Mouse (Mus musculus) CH12.LX (cell line): Measurements from ENCODE around the gene Rac1. TPM values are rescaled to one million over a fixed set of nuclear protein-coding genes. Genes with fewer than 3 reads are reported as not detected.

Source experiments
- DNase-seq: peaks from one replicate; pipeline ENCODE4 v3.0.0-alpha.2; 2013; ENCODE audit errors: extremely low read depth
- H3K27ac ChIP-seq: 2 replicates; pipeline ENCODE4 v1.5.1; 2012; ENCODE audit warnings: low read depth, mild to moderate bottlenecking, control low read depth, moderate library complexity; ENCODE audit not compliant: insufficient read depth
- H3K27me3 ChIP-seq: replicated peaks from 2 replicates; pipeline ENCODE3; 2012; ENCODE audit warnings: inconsistent platforms
- H3K36me3 ChIP-seq, 2 experiments: replicated peaks in 1 of 2; 2 replicates each; pipeline versions ENCODE3 to v1.6.1; 2012; ENCODE audit warnings: inconsistent platforms in 1 of 2, low read length in 1 of 2, mild to moderate bottlenecking in 1 of 2, mixed read lengths in 1 of 2, moderate library complexity in 1 of 2; ENCODE audit not compliant: control insufficient read depth in 1 of 2, insufficient read depth in 1 of 2
- H3K4me1 ChIP-seq, 2 experiments: 2 replicates each; pipeline ENCODE4 v1.6.1; 2012; ENCODE audit warnings: inconsistent platforms in 1 of 2, moderate library complexity in 1 of 2; ENCODE audit not compliant: insufficient read depth in 2 of 2, control insufficient read depth in 1 of 2
- H3K4me2 ChIP-seq: 2 replicates; pipeline ENCODE4 v1.6.1; 2012; ENCODE audit warnings: low read depth, mild to moderate bottlenecking, control low read depth; ENCODE audit not compliant: poor library complexity, insufficient read depth, severe bottlenecking
- H3K4me3 ChIP-seq, 3 experiments: fragments of 150-350 bp in 1 of 3; sonication (generic) in 1 of 3; replicated peaks in 1 of 3; 2 replicates each; pipeline versions ENCODE3 to v1.5.1; 2011 to 2012; ENCODE audit warnings: low read depth in 2 of 3, low read length in 2 of 3, mild to moderate bottlenecking in 2 of 3, moderate library complexity in 2 of 3, control low read depth in 1 of 3, improper control_type of control experiment in 1 of 3, inconsistent platforms in 1 of 3, mixed read lengths in 1 of 3; ENCODE audit not compliant: poor library complexity in 1 of 3
- H3K79me2 ChIP-seq: replicated peaks from 2 replicates; pipeline ENCODE4 v1.6.1; 2012; ENCODE audit warnings: mild to moderate bottlenecking, moderate library complexity; ENCODE audit not compliant: control insufficient read depth, poor library complexity, insufficient read depth, severe bottlenecking; ENCODE audit errors: extremely low read depth
- H3K9ac ChIP-seq: 2 replicates; pipeline ENCODE4 v1.6.1; 2012; ENCODE audit warnings: low read depth, mild to moderate bottlenecking, control low read depth, moderate library complexity; ENCODE audit not compliant: insufficient read depth
- H3K9me3 ChIP-seq: replicated peaks from 2 replicates; pipeline ENCODE3; 2012; ENCODE audit warnings: low read length, inconsistent platforms, mixed read lengths
- BHLHE40 ChIP-seq: IDR thresholded peaks from 2 replicates; pipeline ENCODE4 v1.6.1; 2011; ENCODE audit warnings: mild to moderate bottlenecking, low read depth, low read length, improper control_type of control experiment
- CHD1 ChIP-seq: IDR thresholded peaks from 2 replicates; pipeline ENCODE4 v1.6.1; 2012; ENCODE audit warnings: low read depth, low read length, improper control_type of control experiment, inconsistent platforms
- CHD2 ChIP-seq: IDR thresholded peaks from 2 replicates; pipeline ENCODE4 v1.6.1; 2011; ENCODE audit warnings: low read length, improper control_type of control experiment
- CTCF ChIP-seq, 2 experiments: IDR thresholded peaks in 1 of 2; conservative IDR thresholded peaks in 1 of 2; 2 replicates each; pipeline ENCODE4 v1.5.1; 2011 to 2012; ENCODE audit warnings: low read depth in 2 of 2, low read length in 2 of 2, improper control_type of control experiment in 1 of 2, inconsistent platforms in 1 of 2, mild to moderate bottlenecking in 1 of 2, moderate library complexity in 1 of 2
- E2F4 ChIP-seq: IDR thresholded peaks from 2 replicates; pipeline ENCODE4 v1.6.1; 2011; ENCODE audit warnings: low read depth, low read length, improper control_type of control experiment; ENCODE audit not compliant: insufficient replicate concordance
- ELF1 ChIP-seq: IDR thresholded peaks from 2 replicates; pipeline ENCODE4 v1.6.1; 2014; ENCODE audit warnings: low read depth, mild to moderate bottlenecking, inconsistent platforms, low read length, improper control_type of control experiment
- GABPA ChIP-seq: IDR thresholded peaks from 2 replicates; pipeline ENCODE4 v1.6.1; 2012; ENCODE audit warnings: low read depth, low read length, improper control_type of control experiment, inconsistent platforms; ENCODE audit not compliant: insufficient replicate concordance
- JUND ChIP-seq: conservative IDR thresholded peaks from 2 replicates; pipeline ENCODE4 v1.6.1; 2011; ENCODE audit warnings: low read depth, low read length, improper control_type of control experiment
- KAT2A ChIP-seq: IDR thresholded peaks from 2 replicates; pipeline ENCODE4 v1.6.1; 2012; ENCODE audit warnings: low read length, improper control_type of control experiment, inconsistent platforms; ENCODE audit not compliant: insufficient replicate concordance
- MAFK ChIP-seq: IDR thresholded peaks from 2 replicates; pipeline ENCODE4 v1.6.1; 2011; ENCODE audit warnings: low read length, improper control_type of control experiment; ENCODE audit not compliant: insufficient replicate concordance
- MAX ChIP-seq: IDR thresholded peaks from 2 replicates; pipeline ENCODE4 v1.6.1; 2011; ENCODE audit warnings: low read length, improper control_type of control experiment
- MYC ChIP-seq: IDR thresholded peaks from 2 replicates; pipeline ENCODE4 v1.6.1; 2011; ENCODE audit warnings: low read depth, mild to moderate bottlenecking, improper control_type of control experiment, low read length
- NRF1 ChIP-seq: IDR thresholded peaks from 2 replicates; pipeline ENCODE4 v1.6.1; 2014; ENCODE audit warnings: low read depth, mild to moderate bottlenecking, inconsistent platforms, low read length, improper control_type of control experiment, moderate library complexity
- PAX5 ChIP-seq: IDR thresholded peaks from 2 replicates; pipeline ENCODE4 v1.6.1; 2012; ENCODE audit warnings: low read length, inconsistent platforms, mixed read lengths
- POLR2A ChIP-seq: IDR thresholded peaks from 2 replicates; pipeline ENCODE4 v1.6.1; 2011; ENCODE audit warnings: low read depth, mild to moderate bottlenecking, improper control_type of control experiment, low read length
- POLR2AphosphoS2 ChIP-seq: IDR thresholded peaks from 2 replicates; pipeline ENCODE4 v1.6.1; 2011; ENCODE audit warnings: low read depth, low read length, improper control_type of control experiment
- RCOR1 ChIP-seq: conservative IDR thresholded peaks from 2 replicates; pipeline ENCODE4 v1.6.1; 2012; ENCODE audit warnings: low read depth, mild to moderate bottlenecking, inconsistent platforms, low read length, improper control_type of control experiment
- SIN3A ChIP-seq: IDR thresholded peaks from 2 replicates; pipeline ENCODE4 v1.6.1; 2012; ENCODE audit warnings: low read length, improper control_type of control experiment, inconsistent platforms
- SMC3 ChIP-seq: IDR thresholded peaks from 2 replicates; pipeline ENCODE4 v1.6.1; 2011; ENCODE audit warnings: low read depth, low read length, improper control_type of control experiment
- TBP ChIP-seq: conservative IDR thresholded peaks from 2 replicates; pipeline ENCODE4 v1.6.1; 2011; ENCODE audit warnings: low read depth, low read length, improper control_type of control experiment
- TCF12 ChIP-seq: IDR thresholded peaks from 2 replicates; pipeline ENCODE4 v1.6.1; 2014; ENCODE audit warnings: low read depth, mild to moderate bottlenecking, inconsistent platforms, low read length, improper control_type of control experiment
- UBTF ChIP-seq: IDR thresholded peaks from 2 replicates; pipeline ENCODE4 v1.6.1; 2012; ENCODE audit warnings: low read depth, mild to moderate bottlenecking, inconsistent platforms, low read length, improper control_type of control experiment, moderate library complexity
- ZKSCAN1 ChIP-seq: IDR thresholded peaks from 2 replicates; pipeline ENCODE4 v1.6.1; 2012; ENCODE audit warnings: low read depth, inconsistent platforms, low read length, improper control_type of control experiment, borderline replicate concordance
- ZMIZ1 ChIP-seq: IDR thresholded peaks from 2 replicates; pipeline ENCODE4 v1.6.1; 2012; ENCODE audit warnings: low read depth, mild to moderate bottlenecking, inconsistent platforms, low read length, improper control_type of control experiment
- ZNF384 ChIP-seq: IDR thresholded peaks from 2 replicates; pipeline ENCODE4 v1.6.1; 2012; ENCODE audit warnings: low read depth, low read length, improper control_type of control experiment, inconsistent platforms
- dilution Hi-C: fragments of 300-500 bp; cut with MboI; formaldehyde crosslinking; loops from 2 replicates; pipeline ENCODE4 v1.14.3; 2020; ENCODE audit warnings: low sequenced_read_pairs; ENCODE audit not compliant: extremely low pct_unique_long_range_greater_than_20kb, extremely low pct_ligation_motif_present
- in situ Hi-C: fragments of 300-500 bp; cut with MboI; formaldehyde crosslinking; loops from 3 replicates; pipeline ENCODE4 v1.14.3; 2019; ENCODE audit warnings: low sequenced_read_pairs, low pct_ligation_motif_present, low pct_unique_long_range_greater_than_20kb, mixed read lengths
- polyA plus RNA-seq: library from polyadenylated mRNA; unstranded; fragments of >175 nt; gene quantifications from 2 replicates; pipeline ENCODE4 v1.2.1, GENCODE M21; 2012; ENCODE audit warnings: low read depth; ENCODE audit not compliant: insufficient read length
- total RNA-seq, 2 experiments: library from RNA; depleted of rRNA; stranded (reverse); fragments of 300-350 nt in 1 of 2; fragments of >200 nt in 1 of 2; gene quantifications; 2 replicates each; pipeline ENCODE4 v1.2.3; 2012 to 2014

Rac1 gene
- total and polyA plus RNA-seq, 3 experiments = 138 to 222 (median 199) TPM

DNA sequence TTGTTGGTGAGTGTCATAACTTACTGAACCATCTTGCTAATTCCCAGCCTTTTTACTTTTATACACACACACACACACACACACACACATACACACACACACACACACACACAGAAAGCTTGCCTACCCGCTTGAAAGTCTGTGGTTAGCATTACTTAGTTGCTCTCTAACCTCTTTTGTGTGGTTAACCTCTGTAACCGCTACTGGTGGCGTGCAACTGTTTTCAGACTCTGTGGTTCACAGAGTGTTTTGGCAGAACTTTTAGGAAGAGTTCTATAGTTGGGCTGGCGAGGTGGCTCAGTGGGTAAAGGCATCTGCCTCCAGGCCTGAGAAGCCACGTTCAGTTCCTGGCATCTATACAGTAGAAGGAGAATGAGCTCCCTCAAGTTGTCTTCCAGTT lies 42.9 kb downstream of the Rac1 start:
- H3K9ac ChIP-seq = no peak overlapping the region
- peaks cover 2 to 10% of the 10 kb centered on the region in 2 experiments; a peak in 2 of 4 replicates for H3K4me1 ChIP-seq
- peaks cover 72 to 93% of the 10 kb centered on the region in 2 experiments for H3K36me3 ChIP-seq
- DNase-seq = no peak
- H3K79me2 ChIP-seq = no peaks in the 10 kb centered on the region
- no peaks in the 10 kb centered on the region for H3K27me3 ChIP-seq
- in situ Hi-C loops = no loop called here
- H3K9me3 ChIP-seq = no peaks in the 10 kb centered on the region
- H3K4me2 ChIP-seq = no peak overlapping the region
- H3K4me3 ChIP-seq = no peak overlapping the region
- TF ChIP-seq RCOR1 (no peak), ELF1 (no peak), JUND (no peak), PAX5 (no peak), SIN3A (no peak), MAFK (no peak)
- dilution Hi-C loops = no loop called here
- H3K27ac ChIP-seq = no peak overlapping the region

DNA sequence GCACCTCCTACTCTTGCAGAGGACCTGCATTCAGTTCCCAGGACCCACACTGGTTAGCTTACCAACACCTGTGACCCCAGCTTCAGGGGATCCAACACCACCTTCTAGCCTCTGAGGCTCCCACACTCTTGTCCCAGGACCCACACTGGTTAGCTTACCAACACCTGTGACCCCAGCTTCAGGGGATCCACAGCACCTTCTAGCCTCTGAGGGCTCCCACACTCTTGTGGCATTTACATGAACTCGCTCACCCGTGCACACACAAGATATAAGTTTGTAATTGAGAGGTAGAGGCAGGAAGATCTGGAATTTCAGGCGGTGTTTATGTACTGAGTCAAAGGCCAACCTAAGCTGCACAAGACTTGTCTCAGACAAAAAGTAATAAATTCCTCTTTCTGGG lies 49.9 kb downstream of the Rac1 start:
- H3K36me3 ChIP-seq = peaks cover 68 to 95% of the 10 kb centered on the region in 2 experiments
- dilution Hi-C loops = no loop called here
- no peaks in the 10 kb centered on the region for H3K9me3 ChIP-seq
- no peaks in the 10 kb centered on the region for H3K79me2 ChIP-seq
- no peak overlapping the region for H3K27ac ChIP-seq
- in situ Hi-C loops = no loop called here
- no peaks in the 10 kb centered on the region for H3K4me1 ChIP-seq
- no peaks in the 10 kb centered on the region for H3K27me3 ChIP-seq
- TF ChIP-seq TCF12 (no peak), NRF1 (no peak), MAFK (no peak), POLR2A (no peak), E2F4 (no peak), TBP (no peak), UBTF (no peak), CTCF (conservative IDR thresholded peaks at IDR 0.05 in 1 of 2, IDR thresholded peaks at IDR 0.05 in 1 of 2; ENCODE audit: low read depth in 2 of 2, low read length in 2 of 2) (no peak), SMC3 (no peak), CHD2 (no peak)
- H3K9ac ChIP-seq = no peak overlapping the region
- H3K4me2 ChIP-seq = no peak overlapping the region
- DNase-seq = no peak
- no peak overlapping the region for H3K4me3 ChIP-seq

DNA sequence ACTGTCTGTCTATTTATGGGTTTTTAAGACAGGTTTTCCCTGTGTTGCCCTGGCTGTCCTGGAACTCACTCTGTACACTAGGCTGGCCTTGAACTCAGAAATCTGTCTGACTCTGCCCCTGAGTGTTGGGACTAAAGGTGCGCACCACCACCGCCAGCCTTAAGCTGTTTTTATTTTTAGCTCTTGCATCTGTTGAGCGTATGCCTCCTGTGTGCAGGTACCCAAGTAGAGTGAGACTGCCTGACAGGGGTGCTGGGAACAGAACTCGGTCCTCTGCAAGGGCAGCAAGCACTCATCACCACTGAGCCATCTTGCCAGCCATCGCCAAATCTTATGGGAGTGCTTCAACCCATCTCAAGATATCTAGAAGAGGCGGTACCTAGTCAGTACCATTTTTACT lies 51.8 kb downstream of the Rac1 start:
- DNase-seq = no peak
- H3K36me3 ChIP-seq = peaks cover 60 to 93% of the 10 kb centered on the region in 2 experiments

More for the DNA sequence above, 51.8 kb downstream of the Rac1 start:
- H3K79me2 ChIP-seq = no peaks in the 10 kb centered on the region
- peaks cover 5 to 11% of the 10 kb centered on the region in 2 experiments for H3K4me1 ChIP-seq
- H3K9ac ChIP-seq = no peak overlapping the region
- H3K9me3 ChIP-seq = no peaks in the 10 kb centered on the region
- dilution Hi-C loops (no loop called here), in situ Hi-C loops (no loop called here)
- H3K4me3 ChIP-seq = no peak overlapping the region
- H3K4me2 ChIP-seq = no peak overlapping the region
- no peak for TF ChIP-seq ELF1
- no peak for TF ChIP-seq CHD1
- TF ChIP-seq POLR2AphosphoS2 = no peak
- TF ChIP-seq CTCF (conservative IDR thresholded peaks at IDR 0.05 in 1 of 2, IDR thresholded peaks at IDR 0.05 in 1 of 2; ENCODE audit: low read depth in 2 of 2, low read length in 2 of 2) = no peak
- TF ChIP-seq BHLHE40 = no peak
- TF ChIP-seq KAT2A = no peak
- no peak for TF ChIP-seq MYC
- no peak for TF ChIP-seq SIN3A
- TF ChIP-seq ZMIZ1 = no peak
- TF ChIP-seq MAX = no peak
- TF ChIP-seq ZNF384 = no peak
- TF ChIP-seq SMC3 = no peak
- TF ChIP-seq ZKSCAN1 = no peak
- no peak for TF ChIP-seq GABPA
- TF ChIP-seq MAFK = no peak
- no peak for TF ChIP-seq UBTF
- H3K27me3 ChIP-seq = no peaks in the 10 kb centered on the region
- H3K27ac ChIP-seq = no peak overlapping the region
